Mouse (Mus musculus) liver, postnatal 0 days (tissue): ENCODE results near the gene Hoxd11. TPM values are rescaled to one million over a fixed set of nuclear protein-coding genes. Genes with fewer than 3 reads are reported as not detected.

Experiments
- ATAC-seq: fragments of 200-750 bp; cut with Nextera tagmentation; 2 replicates; pipeline ENCODE4 v1.8.0; 2017; ENCODE audit warnings: mild to moderate bottlenecking, moderate library complexity
- DNase-seq: peaks from one replicate; pipeline ENCODE4 v3.0.0-alpha.2; 2016
- H3K27ac ChIP-seq: fragments of 300-500 bp; sonication (generic); 2 replicates; pipeline ENCODE4 v1.5.1; 2014; ENCODE audit warnings: antibody characterized with exemption, moderate library complexity, mild to moderate bottlenecking, low read depth
- H3K27me3 ChIP-seq: fragments of 300-500 bp; sonication (generic); 2 replicates; pipeline ENCODE4 v1.6.1; 2014; ENCODE audit warnings: low read length, control low read depth, mixed read lengths; ENCODE audit not compliant: insufficient read depth
- H3K36me3 ChIP-seq: fragments of 300-500 bp; sonication (generic); replicated peaks from 2 replicates; pipeline ENCODE4 v1.6.1; 2014; ENCODE audit warnings: mild to moderate bottlenecking, control low read depth, low read length, moderate library complexity, mixed read lengths; ENCODE audit not compliant: insufficient read depth
- H3K4me1 ChIP-seq: fragments of 300-500 bp; sonication (generic); 2 replicates; pipeline ENCODE4 v1.6.1; 2014; ENCODE audit warnings: antibody characterized with exemption, mild to moderate bottlenecking, control low read depth; ENCODE audit not compliant: insufficient read depth
- H3K4me2 ChIP-seq: fragments of 300-500 bp; sonication (generic); 2 replicates; pipeline ENCODE4 v1.6.1; 2014; ENCODE audit warnings: low read depth, mild to moderate bottlenecking, low read length, moderate library complexity, mixed read lengths
- H3K4me3 ChIP-seq: fragments of 300-500 bp; sonication (generic); 2 replicates; pipeline ENCODE4 v1.5.1; 2014; ENCODE audit warnings: low read depth, low read length
- H3K9ac ChIP-seq: fragments of 300-500 bp; sonication (generic); replicated peaks from 2 replicates; pipeline ENCODE4 v1.6.1; 2014; ENCODE audit warnings: mild to moderate bottlenecking, moderate library complexity
- H3K9me3 ChIP-seq: fragments of 300-500 bp; sonication (generic); 2 replicates; pipeline ENCODE4 v1.6.1; 2016; ENCODE audit warnings: mild to moderate bottlenecking, control low read depth, low read length, mixed read lengths
- CTCF ChIP-seq: sonication (generic); IDR thresholded peaks from 2 replicates; pipeline ENCODE4 v1.5.1; 2016; ENCODE audit warnings: antibody characterized with exemption, low read depth
- EP300 ChIP-seq: IDR thresholded peaks from 2 replicates; pipeline ENCODE4 v1.6.1; 2016; ENCODE audit warnings: antibody characterized with exemption, low read depth, mild to moderate bottlenecking
- WGBS: fragments of 180-500 bp; shearing (Covaris S2); extraction: QIAGEN DNeasy Blood & Tissue Kit; methylation state at CpG from one replicate; pipeline ENCODE4 v1.1.7; 2014; ENCODE audit not compliant: insufficient replicate concordance; 5-methylcytosine and 5-hydroxymethylcytosine counted together
- polyA plus RNA-seq: library from polyadenylated mRNA; unstranded; fragments of >200 nt; fragmentation: Nextera tagmentation; extraction: Ambion mirVana; gene quantifications from 2 replicates; pipeline ENCODE4 v1.2.1, GENCODE M21; 2015

Gene Hoxd11
- polyA plus RNA-seq, 1 experiment from 2014 or later: not detected

- Histone ChIP-seq H3K4me2 (no peak overlapping the region), H3K27me3 (peaks cover 94% of the 10 kb centered on the region), H3K36me3 (no peaks in the 10 kb centered on the region), H3K9ac (no peak overlapping the region), H3K27ac (no peak overlapping the region), H3K4me1 (peaks cover 16% of the 10 kb centered on the region), H3K9me3 (no peaks in the 10 kb centered on the region), H3K4me3 (no peak overlapping the region)
- DNase-seq (no peak), ATAC-seq (no peak)
- TF ChIP-seq EP300 (no peak), CTCF (no peak)
- WGBS: 12% methylated on average over 22 of the region's 22 CpGs
Measured at GRCm38 (mm10) chr2:74700546-74701112, 21.3 kb downstream of the Hoxd11 start.

DNA sequence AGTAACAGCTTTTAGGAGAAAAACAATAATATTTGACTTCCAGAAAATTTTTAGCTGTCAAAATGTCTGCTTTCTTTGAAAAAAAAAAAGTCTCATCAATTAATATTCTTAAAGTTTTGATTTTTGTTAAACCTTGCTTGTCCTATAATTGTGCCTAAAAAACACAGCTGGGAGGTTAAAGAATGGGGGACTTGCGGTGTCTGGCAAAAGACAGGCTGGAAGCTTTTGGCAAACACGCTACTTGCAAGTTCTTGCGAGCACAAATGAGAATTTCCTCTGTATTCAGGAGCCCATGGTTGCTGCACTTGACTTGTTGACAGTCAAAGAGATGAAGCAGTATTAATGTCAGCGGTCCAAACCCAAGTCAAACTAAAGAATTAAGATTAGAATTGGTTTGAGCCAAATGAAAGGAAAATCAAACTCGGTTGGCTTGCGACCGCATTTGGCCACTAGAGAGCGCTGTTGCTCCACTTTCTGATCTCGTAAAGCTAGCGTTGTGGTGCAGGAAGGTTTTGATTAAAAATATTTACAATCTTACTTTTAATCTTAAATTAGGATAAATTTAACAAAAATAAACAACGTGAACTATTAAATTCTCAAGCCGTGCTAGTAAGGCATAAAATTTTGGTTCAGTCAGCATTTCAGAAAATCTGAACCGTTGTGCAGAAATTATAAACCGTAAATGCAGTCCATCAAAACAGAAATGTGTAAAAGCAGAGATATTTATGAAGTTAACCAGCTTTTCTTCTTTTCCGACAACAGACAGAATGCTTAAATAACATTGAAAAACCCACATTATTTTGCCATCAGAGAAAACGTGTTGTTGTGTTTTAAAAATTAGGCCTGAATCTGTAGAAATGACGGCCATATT, 22.8 kb downstream of the Hoxd11 start:
- Histone ChIP-seq H3K4me3 (no peak overlapping the region), H3K4me2 (no peak overlapping the region), H3K9ac (no peak overlapping the region), H3K27me3 (peaks cover 94% of the 10 kb centered on the region), H3K9me3 (no peaks in the 10 kb centered on the region), H3K36me3 (no peaks in the 10 kb centered on the region), H3K4me1 (peaks cover 17% of the 10 kb centered on the region), H3K27ac (no peak overlapping the region)
- ATAC-seq (no peak), DNase-seq (peak; percentile 75)
- 14% methylated on average over 17 of the region's 17 CpGs for WGBS
- TF ChIP-seq CTCF (peak; percentile 87), EP300 (no peak)

- 24% methylated on average over 6 of the region's 6 CpGs for WGBS
- Histone ChIP-seq H3K4me3 (no peak overlapping the region), H3K27ac (no peak overlapping the region), H3K9me3 (no peaks in the 10 kb centered on the region), H3K9ac (no peak overlapping the region), H3K4me1 (peaks cover 14% of the 10 kb centered on the region), H3K36me3 (no peaks in the 10 kb centered on the region), H3K4me2 (no peak overlapping the region), H3K27me3 (peaks cover 94% of the 10 kb centered on the region)
- ATAC-seq (no peak), DNase-seq (no peak)
- TF ChIP-seq CTCF (no peak), EP300 (no peak)
Measured at GRCm38 (mm10) chr2:74702820-74703219, 23.5 kb downstream of the Hoxd11 start.

- Histone ChIP-seq H3K4me1 (peaks cover 9% of the 10 kb centered on the region; the same call in 1 of the 2 replicates), H3K4me2 (no peak overlapping the region), H3K9ac (no peak overlapping the region), H3K27me3 (peaks cover 94% of the 10 kb centered on the region), H3K4me3 (no peak overlapping the region), H3K9me3 (no peaks in the 10 kb centered on the region), H3K36me3 (no peaks in the 10 kb centered on the region), H3K27ac (no peak overlapping the region)
- ATAC-seq: no peak
- 19% methylated on average over 10 of the region's 10 CpGs for WGBS
- no peak for DNase-seq
- TF ChIP-seq EP300 (no peak), CTCF (no peak)
Measured at GRCm38 (mm10) chr2:74703317-74703716, 24.0 kb downstream of the Hoxd11 start.

- H3K9ac ChIP-seq: no peak overlapping the region
- no peak overlapping the region for H3K4me2 ChIP-seq
- H3K9me3 ChIP-seq: no peaks in the 10 kb centered on the region
- H3K36me3 ChIP-seq: no peaks in the 10 kb centered on the region
- ATAC-seq (no peak), DNase-seq (no peak)
- no peak overlapping the region for H3K4me3 ChIP-seq
- H3K27me3 ChIP-seq: peaks cover 94% of the 10 kb centered on the region
- TF ChIP-seq CTCF: no peak
- TF ChIP-seq EP300: no peak
- WGBS: 6% methylated on average over 26 of the region's 26 CpGs
- H3K4me1 ChIP-seq: peaks cover 6% of the 10 kb centered on the region; the same call in 1 of the 2 replicates
- H3K27ac ChIP-seq: no peak overlapping the region
Measured at GRCm38 (mm10) chr2:74703720-74704392, 24.5 kb downstream of the Hoxd11 start.

DNA sequence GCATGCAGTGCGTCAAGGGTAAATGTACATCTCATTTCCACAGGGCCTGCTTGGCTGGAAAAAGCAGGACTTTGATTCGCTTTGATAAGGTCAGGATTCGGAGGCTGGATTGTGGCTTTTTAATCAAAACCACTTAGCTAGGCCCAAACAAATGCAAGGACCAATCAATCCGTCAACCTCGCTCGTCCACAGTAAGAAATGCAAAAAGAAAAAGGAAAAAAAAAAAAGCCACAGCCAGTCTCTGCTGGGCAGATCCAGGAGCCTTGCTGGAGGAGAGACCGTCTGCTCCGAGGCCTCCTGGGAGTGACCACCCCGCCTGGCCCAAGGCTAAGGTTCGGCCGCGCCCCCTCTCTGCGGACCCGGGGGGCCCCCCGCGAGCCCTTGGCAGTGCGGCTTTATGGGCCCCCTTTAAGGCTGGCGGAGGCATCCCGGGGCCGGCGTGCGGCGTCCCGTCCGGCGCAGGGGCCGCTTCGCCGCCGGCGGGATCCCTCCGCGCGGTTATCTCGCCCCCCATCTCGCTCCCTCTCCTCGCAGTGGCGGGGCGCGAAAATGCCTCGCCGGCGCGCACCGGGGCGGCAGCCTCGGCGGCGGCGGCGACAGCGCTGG, 25.1 kb downstream of the Hoxd11 start, which contains the start of gene Hoxd8:
Gene Hoxd8, plus strand, starts transcription at position 223 of the 606 bp plus-strand sequence.
- H3K36me3 ChIP-seq: no peaks in the 10 kb centered on the region
- no peak within 1 kb of the TSS for H3K27ac ChIP-seq
- no peak for ATAC-seq
- TF ChIP-seq EP300: no peak
- no peak for TF ChIP-seq CTCF
- H3K9ac ChIP-seq: no peak within 1 kb of the TSS
- no peak for DNase-seq
- no peaks in the 10 kb centered on the region for H3K9me3 ChIP-seq
- H3K4me1 ChIP-seq: peaks cover 6% of the 10 kb centered on the region; the same call in 1 of the 2 replicates
- WGBS: 2% methylated on average over 37 of the region's 52 CpGs
- peak within 1 kb of the TSS; percentile 62 for H3K4me2 ChIP-seq
- peak within 1 kb of the TSS; percentile 37 for H3K4me3 ChIP-seq
- peaks cover 94% of the 10 kb centered on the region for H3K27me3 ChIP-seq
